Mouse (Mus musculus): ENCODE data around the gene Acacb.

DNA sequence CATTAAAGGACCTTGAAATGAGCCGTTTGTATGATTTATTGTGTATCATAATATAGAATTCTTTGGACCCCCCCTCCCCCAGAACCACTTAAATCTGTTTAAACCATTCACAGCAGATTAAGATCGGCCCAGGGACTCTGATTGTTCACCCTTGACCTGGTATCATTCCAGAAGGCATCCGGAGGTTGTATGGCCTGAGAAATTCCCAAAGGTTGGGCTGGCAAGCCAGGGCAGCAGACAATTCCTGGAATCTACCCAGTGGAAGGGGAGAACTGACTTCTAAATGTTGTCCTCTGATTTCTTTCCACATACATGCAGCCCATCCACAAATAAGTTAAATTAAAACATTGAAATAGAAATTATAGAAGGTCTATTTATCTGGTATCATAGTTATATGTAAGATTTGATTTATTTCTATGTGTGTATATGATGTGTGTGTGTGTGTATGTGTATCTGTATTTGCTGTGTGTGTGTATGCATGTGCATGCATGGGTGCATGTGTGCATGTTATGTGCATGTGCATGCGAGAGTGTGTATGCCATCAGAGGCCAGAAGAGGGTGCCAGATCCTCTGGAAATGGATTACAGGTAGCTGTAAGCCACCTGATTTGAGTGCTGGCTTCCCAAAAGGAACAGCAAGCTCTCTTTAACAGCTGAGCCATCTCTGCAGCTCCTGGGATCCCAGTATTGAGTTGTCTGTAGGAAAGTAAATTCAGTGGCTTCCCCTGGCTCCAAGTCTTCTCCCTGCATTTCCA lies 31.8 kb downstream of the Acacb start:
- peak; percentile 31; the same call in 1 of the 2 replicates for TF ChIP-seq CTCF (IDR thresholded peaks at IDR 0.05; ENCODE audit: low read depth)
- no peak for TF ChIP-seq EP300 (optimal IDR thresholded peaks at IDR 0.05)
